Mouse (Mus musculus): ENCODE results near the gene Ttc39a.
A peak's percentile ranks its signal among the peaks of the same experiment; 100 is the strongest.

Ttc39a gene

DNA sequence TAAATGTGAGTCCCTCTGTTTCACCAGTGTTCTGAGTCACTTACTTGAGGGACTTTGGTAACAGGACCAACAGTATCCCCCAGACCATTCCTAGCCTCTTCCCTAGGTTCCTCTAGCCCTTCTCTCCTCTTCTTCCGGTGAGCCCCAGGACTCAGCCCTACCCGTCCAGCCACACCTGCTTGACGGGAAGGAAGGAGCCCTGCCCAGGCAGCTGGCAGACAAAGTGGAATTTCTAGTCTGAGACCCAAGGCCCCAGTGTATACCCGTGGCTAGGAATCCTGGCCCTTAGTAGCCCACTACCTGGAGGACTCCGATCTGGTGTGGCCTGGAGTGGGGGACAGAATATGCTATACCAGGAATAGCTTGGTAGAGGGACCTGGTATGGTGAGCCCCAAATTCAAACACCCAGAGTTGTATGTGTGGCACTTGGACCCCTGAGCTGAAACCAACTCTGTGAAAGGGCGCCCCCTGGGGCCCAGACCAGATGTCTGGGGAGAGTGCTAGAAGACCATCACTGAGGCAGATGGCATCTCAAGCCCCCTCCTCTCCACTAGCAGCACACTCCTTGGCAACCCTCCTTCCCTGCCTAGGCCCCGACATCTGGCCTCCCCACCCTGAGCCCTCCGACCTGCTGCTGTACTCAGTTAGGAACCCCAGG is 13.8 kb downstream of the Ttc39a start:
- no peak for DNase-seq (ENCODE audit: low spot score in 2 of 2)

DNA sequence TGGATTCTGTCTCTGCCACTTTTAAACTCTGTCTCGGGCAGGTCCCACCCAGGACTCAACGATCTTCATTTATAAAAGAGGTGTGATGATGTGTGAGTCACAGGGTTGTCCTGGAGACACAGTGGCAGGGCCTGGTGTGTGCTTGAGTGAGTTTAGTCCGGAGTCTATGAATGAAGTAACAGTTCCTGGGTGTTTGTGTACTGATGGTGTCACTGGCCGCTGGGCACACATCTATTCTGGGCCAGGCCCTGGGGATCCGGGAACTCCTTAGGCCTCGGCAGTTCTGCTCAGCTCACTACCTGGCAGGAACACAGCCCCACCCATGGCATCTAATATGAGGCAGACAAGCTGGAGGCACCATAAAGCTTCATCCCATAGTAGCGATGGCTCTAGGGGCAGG is 15.2 kb downstream of the Ttc39a start:
- no peak for DNase-seq (ENCODE audit: low spot score in 2 of 2)

DNA sequence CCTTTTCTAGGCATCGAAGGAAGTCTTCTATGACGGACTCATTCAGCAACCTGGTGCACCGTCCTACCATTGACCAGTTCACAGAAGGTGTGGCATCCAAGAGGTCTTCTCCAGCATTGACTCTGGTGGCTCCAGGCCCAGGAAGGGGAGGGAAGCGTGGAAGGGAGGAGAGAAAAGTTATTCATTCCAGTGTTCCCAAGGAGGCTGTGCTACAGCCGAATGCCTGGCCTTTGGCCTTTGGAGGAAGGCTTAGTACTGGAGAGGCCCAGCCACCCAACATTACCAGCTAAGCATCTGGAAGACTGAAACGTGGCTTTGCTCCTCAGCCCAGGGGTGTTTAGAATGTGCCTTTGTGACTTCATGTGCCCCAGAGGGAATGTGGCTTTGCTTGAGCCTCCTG is 16.0 kb downstream of the Ttc39a start:
- DNase-seq (ENCODE audit: low spot score in 2 of 2), result no peak

DNA sequence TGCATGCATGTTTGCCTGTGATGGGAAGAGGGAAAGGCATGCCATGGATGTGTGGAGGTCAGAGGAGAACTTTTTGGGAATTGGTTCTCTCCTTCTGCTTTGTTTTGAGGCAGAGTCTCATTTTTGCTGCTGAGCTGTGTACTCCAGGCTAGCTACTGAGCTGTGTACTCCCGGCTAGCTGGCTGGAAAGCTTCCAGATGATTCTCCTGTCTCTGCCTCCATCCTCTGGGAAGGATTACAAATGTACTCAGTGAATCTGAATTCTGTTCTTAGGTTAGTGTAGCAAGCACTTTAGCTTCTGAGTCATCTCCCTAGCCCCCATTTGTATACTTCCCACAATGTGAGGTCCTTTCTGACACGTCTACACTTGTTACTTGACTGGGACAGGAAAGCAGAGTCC is 17.0 kb downstream of the Ttc39a start:
- DNase-seq (ENCODE audit: low spot score in 2 of 2), result no peak

DNA sequence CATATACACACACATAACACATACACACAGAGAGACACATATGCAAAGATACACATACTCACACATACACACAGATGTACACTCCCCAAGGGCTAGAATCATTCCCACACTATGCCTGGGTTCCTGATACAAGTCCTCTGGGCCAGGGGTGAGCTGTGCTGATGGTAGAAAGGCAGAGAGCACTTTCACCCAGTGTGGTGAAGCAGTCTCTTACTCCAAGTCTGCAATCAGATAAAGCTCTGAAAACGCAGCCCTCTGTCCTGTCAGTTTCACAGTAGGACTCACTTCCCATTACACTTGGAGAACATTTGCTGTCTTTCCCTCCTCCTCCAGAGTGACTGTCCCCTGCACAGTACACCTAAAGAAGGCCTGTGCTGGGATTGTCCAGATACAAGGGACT is 20.6 kb downstream of the Ttc39a start:
- no peak for DNase-seq (ENCODE audit: low spot score in 2 of 2)

DNA sequence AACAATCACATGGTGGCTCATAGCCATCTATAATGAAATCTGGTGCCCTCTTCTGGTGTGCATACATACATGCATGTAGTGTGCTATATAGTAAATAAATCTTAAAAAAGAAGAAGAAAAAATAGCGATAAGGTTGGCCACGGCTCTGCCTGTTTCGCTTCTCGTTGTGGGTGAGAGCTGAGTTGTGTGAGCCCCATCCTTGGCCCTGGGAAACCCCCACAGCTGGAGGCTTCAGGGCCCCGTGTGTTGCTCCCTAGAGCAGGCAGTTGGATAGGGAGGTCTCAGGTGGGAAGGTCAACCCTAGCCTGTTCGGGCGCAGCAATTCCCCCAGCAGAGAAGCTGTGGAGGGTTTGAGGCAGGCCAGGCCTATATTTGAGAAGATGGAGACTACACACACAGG is 23.8 kb downstream of the Ttc39a start:
- no peak for DNase-seq (ENCODE audit: low spot score in 2 of 2)

DNA sequence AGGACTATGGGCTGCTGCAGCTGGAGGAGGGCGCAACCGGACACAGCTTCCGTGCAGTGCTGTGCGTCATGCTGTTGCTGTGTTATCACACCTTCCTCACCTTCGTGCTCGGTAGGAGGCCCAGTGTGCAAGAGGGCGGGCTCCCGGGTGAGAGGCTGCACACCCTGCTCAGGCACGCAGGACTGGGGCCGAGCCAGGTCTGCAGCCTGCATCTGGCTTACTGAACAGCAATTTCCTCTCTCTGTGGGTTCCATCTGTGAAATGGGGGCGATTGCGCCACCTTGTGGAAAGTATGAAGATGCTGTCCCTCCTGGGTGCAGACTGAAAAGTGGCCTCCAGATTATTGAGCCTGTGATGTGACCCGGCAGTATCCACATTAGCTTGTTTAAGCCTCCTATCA is 24.4 kb downstream of the Ttc39a start:
- DNase-seq (ENCODE audit: low spot score in 2 of 2), result peak; percentile 55 to 68

DNA sequence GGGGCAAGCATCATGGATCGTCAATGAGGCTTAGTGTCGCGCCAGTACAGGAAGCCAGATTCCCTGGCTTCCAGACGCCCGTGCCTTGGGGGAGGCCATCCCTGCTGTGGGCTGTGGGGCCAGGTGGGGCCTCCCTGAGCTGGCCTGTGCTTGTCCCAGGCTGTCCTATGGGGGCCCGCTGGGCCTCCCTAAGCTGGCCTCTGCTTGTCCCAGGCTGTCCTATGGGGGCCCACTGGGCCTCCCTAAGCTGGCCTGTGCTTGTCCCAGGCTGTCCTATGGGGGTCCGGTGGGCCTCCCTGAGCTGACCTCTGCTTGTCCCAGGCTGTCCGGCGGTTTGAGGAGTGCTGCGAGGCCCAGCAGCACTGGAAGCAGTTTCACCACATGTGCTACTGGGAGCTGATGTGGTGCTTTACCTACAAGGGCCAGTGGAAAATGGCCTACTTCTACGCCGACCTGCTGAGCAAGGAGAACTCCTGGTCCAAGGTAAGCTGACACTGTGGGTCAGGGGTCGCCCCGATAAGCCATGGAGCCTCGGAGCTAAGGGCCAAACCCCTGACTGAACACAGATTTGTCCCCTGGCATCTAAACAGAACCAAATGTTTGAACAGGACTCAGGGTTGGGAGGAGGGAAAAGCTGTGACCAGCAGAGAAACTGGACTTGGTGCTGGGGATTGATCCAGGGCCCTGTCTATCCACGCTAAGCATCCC is 26.4 kb downstream of the Ttc39a start:
- DNase-seq (ENCODE audit: low spot score in 2 of 2), result no peak

DNA sequence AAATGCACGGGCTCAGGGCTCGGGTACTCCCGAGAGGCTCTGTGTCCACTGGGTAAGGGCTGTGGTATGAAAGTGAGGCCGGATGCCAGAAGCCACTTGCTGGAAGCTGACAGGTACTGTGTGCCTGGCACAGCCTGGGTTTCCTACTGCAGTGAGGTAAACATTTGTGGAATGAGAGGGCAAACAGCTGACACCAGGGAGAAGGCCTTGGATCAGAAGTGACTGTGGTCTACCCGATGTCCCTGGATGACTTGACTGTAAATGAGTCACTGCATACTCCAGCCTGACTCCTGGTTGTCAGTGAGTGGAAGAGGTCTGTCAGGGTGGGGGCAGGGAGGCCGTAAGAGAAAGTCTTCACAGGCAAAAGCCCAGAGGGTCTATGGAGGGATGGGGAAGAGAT is 27.2 kb downstream of the Ttc39a start:
- no peak for DNase-seq (ENCODE audit: low spot score in 2 of 2)

DNA sequence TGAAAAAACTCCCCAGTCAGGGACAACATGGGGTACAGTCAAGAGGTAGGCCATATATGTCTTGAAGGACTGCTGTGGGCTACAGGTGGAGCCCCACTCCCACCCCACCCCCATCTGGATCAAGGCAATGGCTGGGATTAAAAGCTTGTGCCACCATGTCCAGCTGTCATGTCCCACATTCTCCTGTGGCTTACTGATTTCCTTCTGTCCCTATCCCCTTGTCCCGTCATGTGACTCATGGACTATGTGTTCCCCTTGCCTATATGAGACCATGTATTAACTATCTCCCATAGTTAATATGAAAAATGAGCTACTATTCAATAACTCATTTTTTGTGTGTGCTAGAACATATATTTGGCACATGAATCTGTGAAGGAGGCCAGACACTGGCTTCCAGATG is 27.8 kb downstream of the Ttc39a start:
- no peak for DNase-seq (ENCODE audit: low spot score in 2 of 2)

DNA sequence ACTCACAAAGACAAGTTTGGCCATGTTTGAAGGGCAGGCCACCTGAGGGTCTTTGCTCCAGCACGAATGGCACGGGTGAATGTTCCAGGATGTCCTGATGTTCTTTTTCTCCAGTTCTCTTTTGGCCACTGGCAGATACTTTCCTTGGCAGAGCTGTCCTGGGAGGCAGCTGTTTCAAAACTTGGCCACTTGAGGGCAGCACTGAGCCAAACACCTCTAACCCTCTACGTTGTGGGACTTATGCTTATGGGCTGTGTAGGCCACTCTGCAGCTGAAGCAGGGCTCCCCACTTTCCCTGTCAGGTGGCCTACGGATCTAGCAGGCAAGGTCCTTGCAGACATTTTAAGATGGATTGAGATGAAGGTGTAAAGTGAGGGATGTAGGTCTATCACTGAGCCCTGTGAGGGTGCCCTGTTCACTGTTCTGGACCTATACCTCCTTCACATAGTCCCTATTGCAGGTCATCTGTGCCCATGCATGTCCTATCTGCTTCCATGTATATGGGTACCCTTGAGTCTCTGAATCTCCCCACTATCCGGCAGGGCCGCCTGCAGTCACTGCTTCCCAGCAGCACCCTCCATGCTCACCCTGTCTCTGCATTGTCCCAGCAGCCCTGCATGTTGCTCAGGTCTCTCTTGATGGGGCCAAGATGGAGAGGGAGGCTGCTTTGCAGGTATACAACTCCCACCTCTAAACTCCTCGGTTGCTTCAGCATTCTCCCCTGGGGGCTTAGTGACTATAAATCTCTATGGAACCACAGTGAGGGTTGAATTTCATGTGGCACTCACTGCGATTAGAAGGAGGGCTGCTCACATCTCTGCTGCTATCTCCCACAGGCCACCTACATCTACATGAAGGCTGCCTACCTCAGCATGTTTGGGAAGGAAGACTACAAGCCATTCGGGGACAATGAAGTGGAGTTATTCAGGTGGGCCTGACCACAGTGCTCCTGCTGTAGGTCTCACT is 31.8 kb downstream of the Ttc39a start:
- peak; percentile 64 to 72 for DNase-seq (ENCODE audit: low spot score in 2 of 2)

DNA sequence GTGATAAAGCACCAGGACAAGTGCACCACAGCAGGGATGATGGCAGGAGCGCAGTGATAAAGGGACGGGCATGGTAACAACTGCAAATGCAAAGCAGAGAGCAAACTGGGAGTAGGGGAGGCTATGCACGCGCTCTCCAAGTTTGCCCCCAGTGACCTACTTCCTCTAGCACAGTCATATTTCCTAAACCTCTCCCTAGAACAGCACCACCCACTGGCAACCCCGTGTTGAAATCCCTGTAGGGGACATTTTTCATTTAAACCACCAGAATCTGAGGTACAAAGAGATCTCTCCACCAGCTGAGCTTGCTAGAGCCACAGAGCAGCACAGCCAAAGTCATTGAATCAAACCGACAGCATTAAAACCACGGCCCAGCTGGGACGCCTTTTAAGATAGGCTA is 32.7 kb downstream of the Ttc39a start:
- DNase-seq (ENCODE audit: low spot score in 2 of 2), result no peak

DNA sequence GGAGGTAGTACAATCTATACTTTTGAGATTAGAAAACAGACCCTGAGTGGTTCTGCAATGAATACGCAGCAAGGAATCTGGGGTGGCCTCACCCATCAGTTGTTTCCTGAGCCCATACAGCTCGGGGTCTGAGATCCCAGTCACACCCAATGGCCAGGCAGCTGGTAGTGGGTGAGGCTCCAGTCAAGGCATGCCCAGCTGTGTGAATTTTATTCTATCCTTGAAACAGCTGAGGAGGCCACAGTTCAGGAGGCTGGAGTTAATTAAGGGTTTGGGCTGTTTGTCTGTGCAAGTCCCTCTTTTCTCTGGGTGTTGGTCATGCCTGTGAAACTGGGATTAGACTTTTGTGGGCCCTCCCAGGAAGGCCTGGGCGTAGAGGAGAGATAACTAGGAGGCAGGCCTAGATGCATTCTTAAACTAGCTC is 33.4 kb downstream of the Ttc39a start:
- DNase-seq (ENCODE audit: low spot score in 2 of 2), result peak in 1 of 2 experiments; percentile 39

DNA sequence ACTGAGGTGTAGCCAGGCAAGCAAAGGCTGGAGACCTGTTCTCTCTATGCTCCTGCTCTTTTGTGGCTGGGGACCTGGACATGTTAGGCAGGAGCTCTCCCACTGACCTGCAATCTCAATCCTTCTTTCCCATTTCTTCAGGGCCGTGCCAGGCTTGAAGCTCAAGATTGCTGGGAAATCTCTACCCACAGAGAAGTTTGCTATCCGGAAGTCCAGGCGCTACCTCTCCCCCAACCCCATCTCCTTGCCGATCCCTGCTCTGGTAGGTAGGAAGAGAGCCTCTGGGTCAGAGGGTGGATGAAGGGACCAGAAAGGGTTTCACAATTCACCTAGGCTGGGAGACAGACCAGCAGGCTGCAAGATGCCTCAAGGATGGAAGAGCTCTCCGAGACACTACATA is 34.0 kb downstream of the Ttc39a start:
- no peak for DNase-seq (ENCODE audit: low spot score in 2 of 2)

DNA sequence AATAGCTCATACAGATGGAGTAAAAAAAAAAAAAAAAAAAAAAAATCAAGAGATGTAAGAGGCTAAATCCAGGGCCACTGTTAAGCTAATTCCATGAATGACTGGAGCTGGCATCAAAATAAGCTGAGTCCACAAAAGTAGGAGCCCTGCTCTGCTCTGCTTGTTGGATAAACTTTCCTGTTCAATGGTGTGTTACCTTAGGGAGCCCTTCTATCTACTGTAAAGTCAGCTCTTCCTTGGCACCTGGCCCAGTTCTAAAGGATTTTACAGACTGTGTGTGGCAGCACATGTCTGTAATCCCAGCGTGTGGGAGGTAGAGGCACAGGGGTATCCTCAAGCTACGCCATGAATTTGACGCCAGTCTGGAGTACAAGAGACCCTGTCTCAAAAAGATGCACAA is 34.6 kb downstream of the Ttc39a start:
- DNase-seq (ENCODE audit: low spot score in 2 of 2), result no peak

DNA sequence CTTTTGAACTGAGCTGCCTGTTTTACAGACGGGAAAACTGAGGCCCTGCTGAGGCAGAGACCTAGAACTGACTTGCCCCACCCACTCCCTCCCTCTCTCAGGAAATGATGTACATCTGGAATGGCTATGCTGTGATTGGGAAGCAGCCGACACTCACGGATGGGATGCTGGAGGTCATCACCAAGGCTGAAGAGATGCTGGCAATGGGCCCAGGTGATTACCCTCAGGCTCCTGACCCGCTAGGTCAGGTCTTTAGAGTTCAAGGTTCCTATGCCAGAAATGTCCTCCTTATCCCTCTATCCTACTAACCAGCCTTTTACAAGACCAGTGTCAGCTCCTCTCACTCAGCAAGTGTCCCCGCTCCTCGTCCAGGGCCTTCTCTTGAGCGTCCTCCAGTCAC is 35.7 kb downstream of the Ttc39a start:
- DNase-seq (ENCODE audit: low spot score in 2 of 2), result no peak

DNA sequence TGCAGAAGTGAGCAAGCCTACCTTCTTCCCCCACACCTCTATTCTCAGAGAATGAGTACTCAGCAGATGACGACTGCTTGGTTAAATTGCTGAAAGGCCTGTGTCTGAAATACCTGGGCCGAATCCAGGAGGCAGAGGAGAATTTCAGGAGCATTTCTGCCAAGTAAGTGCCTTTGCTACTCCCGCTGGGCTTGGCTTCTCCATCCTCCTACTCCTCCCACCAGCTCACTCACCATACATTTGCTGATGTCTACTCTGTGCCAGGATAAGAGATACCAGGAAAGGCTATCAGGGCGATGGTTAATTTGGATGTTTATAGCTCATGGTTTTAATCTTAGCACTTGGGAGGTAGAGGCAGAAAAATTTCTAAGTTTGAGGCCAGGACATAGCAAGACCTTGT is 36.2 kb downstream of the Ttc39a start:
- DNase-seq (ENCODE audit: low spot score in 2 of 2), result no peak

DNA sequence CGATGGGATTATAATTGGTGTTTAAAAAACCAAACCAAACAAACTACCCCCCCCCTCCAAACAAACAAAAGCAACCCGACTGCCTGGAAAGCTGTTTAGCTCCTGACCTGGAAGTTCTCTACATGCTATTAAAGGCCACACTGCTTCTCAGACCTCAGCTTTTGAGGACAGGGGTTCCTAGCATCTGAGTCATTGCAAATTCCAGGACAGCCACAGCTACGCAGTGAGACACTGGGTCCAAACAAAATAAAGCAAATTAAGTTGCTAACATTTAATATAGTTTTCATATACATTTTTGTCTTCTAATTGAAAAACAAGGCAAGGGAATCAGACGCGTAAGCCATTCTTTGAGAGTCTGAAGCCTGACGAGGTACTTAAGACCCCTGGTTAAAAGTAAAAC is 38.0 kb downstream of the Ttc39a start:
- no peak for DNase-seq (ENCODE audit: low spot score in 2 of 2)

DNA sequence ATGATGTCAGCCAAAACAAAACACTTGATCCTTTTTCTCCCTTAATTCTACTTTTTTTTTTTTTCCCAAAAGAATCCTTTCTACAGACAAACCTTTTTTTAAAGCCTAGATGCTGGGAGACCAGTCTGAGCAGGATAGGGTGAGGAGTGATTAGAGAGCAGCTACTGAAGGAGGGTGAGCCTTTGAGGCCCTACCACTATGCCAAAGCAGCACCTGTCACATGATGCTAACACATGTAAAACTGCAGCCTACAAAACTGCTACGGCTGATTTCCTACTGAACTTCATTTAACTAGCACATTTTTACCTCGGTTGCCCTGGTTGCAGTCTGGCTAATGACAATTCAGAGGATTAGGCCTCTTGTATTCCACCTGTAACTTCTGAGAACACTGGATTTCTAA is 38.5 kb downstream of the Ttc39a start:
- no peak for DNase-seq (ENCODE audit: low spot score in 2 of 2)

DNA sequence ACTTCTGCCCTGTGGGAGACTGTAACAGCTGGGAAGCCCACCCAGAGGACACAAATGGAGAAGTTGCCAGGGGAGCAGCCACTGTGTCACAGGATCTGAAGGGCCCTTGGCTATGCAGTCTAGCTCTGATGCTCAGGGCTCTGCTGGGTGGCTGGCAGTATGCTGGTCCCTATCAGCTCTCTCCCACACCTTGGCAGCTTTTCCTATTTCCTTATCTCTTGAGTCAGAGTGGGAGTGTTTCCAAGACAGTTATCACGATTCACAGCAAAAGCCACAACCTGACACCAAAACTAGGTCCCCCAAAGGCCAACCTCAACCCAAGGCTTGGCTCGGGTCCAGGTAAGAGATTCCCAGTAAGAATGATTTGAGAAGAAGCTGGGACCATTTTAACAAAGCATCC is 39.0 kb downstream of the Ttc39a start:
- peak; percentile 54 to 56 for DNase-seq (ENCODE audit: low spot score in 2 of 2)

DNA sequence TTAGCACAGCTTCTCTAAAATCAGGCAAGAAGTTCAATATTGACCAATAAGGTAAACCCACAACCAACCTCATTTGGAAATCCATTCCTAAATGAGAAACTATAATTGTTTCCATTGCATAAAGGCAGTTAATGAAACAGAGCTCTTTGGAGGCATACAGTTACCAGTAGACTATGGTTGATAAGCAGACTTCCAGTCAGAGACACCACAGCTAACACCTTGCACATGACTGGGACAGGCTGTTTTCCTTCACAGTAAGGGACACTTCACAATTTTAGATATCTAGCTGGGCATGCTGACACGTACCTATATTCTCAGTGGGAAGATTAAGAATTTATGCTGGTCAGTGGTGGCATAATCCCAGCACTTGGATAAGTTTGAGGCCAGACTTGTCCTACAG is 39.5 kb downstream of the Ttc39a start:
- DNase-seq (ENCODE audit: low spot score in 2 of 2), result no peak

DNA sequence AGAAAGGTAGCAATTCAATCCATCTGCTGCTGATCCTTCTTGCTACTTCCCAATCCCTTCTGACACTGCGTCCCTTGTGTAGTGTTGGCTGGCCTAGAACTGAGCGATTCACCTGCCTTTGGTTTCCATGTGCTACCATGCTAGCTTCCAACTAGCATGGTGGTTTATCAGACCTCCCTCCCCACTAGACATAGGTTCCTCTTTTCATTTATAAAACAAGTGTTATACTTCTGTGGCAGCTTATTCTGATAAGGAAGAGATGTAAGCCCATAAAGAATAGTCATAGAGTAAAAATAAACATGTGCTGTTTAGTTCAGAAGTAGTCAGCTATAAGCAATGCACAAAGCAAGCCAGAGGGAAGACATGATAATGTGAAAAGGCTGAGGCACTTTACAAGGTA is 42.1 kb downstream of the Ttc39a start:
- DNase-seq (ENCODE audit: low spot score in 2 of 2), result no peak

DNA sequence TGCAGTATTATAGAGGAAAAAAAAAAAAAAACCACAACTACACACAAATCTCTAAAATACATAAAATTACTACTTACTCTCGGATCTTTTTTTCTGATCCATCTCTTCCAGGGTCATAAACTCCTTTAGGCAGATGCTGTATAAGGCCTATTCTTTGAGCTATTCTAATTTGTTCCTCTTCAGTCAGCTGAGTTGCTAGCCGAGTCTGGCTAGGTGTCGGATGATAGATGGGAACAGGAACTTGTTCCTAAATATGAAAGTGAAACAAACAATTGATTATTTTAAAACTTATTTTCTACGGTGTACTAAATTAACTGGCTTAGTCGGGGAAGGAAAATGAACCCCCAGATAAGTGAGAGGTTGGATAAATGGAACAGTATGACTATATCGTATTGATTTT is 50.4 kb downstream of the Ttc39a start:
- DNase-seq (ENCODE audit: low spot score in 2 of 2), result no peak

Data from spleen, postnatal 14 days (tissue).